Mouse (Mus musculus): ENCODE results near the gene Bloc1s6. TPM values are rescaled to one million over a fixed set of nuclear protein-coding genes. Genes with fewer than 3 reads are reported as not detected.

Gene Bloc1s6
- polyA plus RNA-seq, 1 experiment from 2014 or later, result 50.9 TPM

DNA sequence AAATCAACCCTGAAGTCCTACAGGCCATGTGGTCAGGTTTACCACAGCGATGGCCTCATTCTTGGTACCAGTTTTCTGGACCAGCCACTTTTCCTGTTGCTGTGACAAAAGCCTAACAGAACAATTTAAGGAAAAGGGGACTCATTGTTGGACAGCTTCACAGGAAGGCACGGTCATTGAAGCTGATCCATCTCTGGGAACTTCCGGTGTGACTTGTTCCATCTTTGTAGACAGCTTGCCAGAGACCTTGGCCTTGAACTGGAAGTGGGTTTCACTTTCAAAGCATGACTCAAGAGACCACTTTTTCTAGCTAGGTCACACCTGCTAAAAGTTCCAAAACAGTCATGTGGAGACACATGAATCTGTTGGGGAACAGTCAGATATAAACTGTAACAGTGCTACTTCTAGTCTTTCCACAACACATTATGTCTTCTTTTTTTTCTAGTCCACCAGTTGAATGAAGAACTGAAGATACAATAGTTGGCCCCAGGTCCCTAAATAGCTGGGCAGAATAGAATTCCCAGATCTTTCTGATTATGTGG, 21.9 kb upstream of the Bloc1s6 start:
- ATAC-seq (ENCODE audit: insufficient number of reproducible peaks, insufficient read depth, low FRiP score, low TSS enrichment, low read depth), result no peak
- H3K4me1 ChIP-seq, result no peaks in the 10 kb centered on the region
- 81% methylated on average over 3 of the region's 3 CpGs for WGBS

DNA sequence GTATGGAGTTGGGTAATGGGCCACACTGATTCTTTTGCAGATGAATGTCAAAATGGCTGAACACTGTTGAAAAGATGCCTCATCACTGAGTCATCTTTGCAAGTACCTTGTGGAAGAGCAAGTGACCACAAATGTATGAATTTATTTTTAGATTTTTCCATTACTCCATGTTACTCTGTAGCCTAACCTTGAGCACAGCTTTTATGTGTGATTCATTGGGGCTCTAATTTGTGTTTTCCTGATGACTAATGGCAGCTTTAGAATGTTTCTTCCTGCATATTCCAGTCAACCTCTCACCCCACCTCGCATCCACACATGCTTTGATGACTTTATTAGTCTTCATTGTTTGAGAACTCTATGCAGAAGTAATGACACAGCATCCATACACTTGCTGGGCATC, 19.1 kb upstream of the Bloc1s6 start:
- whole genome bisulfite sequencing, result 70% methylated on average over 1 of the region's 1 CpGs
- H3K4me1 ChIP-seq, result no peaks in the 10 kb centered on the region
- H3K4me2 ChIP-seq, result no peak overlapping the region
- H3K4me3 ChIP-seq, result no peak overlapping the region
- no peak for ATAC-seq (ENCODE audit: insufficient number of reproducible peaks, insufficient read depth, low FRiP score, low TSS enrichment, low read depth)
- H3K9me3 ChIP-seq, result no peaks in the 10 kb centered on the region
- no peaks in the 10 kb centered on the region for H3K36me3 ChIP-seq
- no peak overlapping the region for H3K9ac ChIP-seq
- H3K27me3 ChIP-seq, result no peaks in the 10 kb centered on the region
- no peak overlapping the region for H3K27ac ChIP-seq

More for the DNA sequence above, 21.9 kb upstream of the Bloc1s6 start:
- no peaks in the 10 kb centered on the region for H3K9me3 ChIP-seq
- H3K36me3 ChIP-seq, result no peaks in the 10 kb centered on the region
- H3K4me2 ChIP-seq, result no peak overlapping the region
- H3K27me3 ChIP-seq, result no peaks in the 10 kb centered on the region
- no peak overlapping the region for H3K27ac ChIP-seq
- H3K4me3 ChIP-seq, result no peak overlapping the region
- no peak overlapping the region for H3K9ac ChIP-seq

DNA sequence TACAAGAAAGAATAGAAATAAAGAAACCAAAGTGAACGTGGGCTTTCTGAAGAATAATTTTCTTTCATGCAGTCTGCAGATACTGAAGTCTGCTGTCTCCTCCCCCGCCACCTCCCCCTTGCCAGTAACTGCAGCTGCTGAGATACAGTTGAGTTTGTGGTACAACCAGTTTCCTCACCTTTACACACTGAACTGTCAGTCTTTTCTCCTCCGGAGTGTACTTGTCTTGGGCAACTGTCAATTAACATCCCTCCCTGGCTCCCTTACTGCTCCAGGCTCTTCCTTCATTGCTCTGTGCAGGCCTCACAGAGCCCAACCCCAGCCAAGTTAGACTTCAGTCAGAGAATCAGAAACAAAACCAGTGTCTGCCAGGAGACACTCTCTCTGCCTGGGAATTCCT, 17.7 kb upstream of the Bloc1s6 start:
- 59% methylated on average over 3 of the region's 3 CpGs for WGBS
- H3K27ac ChIP-seq, result no peak overlapping the region
- no peaks in the 10 kb centered on the region for H3K36me3 ChIP-seq
- ATAC-seq (ENCODE audit: insufficient number of reproducible peaks, insufficient read depth, low FRiP score, low TSS enrichment, low read depth), result no peak
- H3K4me3 ChIP-seq, result no peak overlapping the region
- no peak overlapping the region for H3K9ac ChIP-seq
- H3K27me3 ChIP-seq, result no peaks in the 10 kb centered on the region
- H3K4me2 ChIP-seq, result no peak overlapping the region
- no peaks in the 10 kb centered on the region for H3K9me3 ChIP-seq
- no peaks in the 10 kb centered on the region for H3K4me1 ChIP-seq

DNA sequence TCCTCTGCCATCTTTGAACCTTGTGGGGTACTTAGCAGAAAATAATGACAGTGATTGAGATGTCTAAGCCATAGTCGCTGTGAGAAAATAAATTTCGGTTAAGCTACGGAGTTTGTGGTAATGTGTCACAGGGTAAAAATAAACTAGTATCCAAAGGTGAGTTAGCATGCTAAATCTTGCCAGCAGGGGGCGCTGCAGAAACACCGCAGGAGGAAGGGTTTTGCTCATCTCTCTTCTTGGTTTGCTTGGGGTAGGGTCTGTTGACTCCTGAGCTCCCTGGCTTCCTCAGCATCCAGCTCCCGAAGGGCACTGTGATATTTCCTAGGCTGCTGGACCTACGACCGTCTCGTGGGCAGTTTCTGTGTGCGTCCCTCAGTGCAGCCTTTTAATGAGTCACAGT, 12.7 kb upstream of the Bloc1s6 start:
- Histone ChIP-seq H3K4me1 (no peaks in the 10 kb centered on the region), H3K9me3 (no peaks in the 10 kb centered on the region), H3K27me3 (no peaks in the 10 kb centered on the region; the same call in 1 of the 2 replicates), H3K4me3 (no peak overlapping the region), H3K9ac (no peak overlapping the region), H3K27ac (no peak overlapping the region), H3K4me2 (no peak overlapping the region), H3K36me3 (no peaks in the 10 kb centered on the region)
- no peak for ATAC-seq (ENCODE audit: insufficient number of reproducible peaks, insufficient read depth, low FRiP score, low TSS enrichment, low read depth)
- WGBS, result 59% methylated on average over 10 of the region's 10 CpGs

DNA sequence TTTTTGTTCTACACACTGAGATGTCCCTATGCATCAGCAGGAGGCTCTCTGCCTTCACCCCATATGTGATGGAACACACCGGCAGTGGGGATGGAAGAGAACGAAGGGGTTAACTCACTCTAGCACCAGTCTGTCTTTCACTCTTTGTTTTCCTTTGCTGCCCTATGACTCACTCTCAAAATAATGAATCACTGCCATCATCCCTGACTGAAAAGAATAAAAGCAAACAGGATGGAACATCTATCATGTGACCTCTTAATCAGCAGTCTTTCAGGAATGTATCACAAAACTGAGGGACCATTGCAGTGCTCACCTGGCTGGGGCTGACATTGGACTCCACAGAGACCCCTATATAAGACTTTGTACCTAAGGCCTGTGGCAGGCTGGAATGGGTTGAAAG, 6.8 kb upstream of the Bloc1s6 start:
- no peak for ATAC-seq (ENCODE audit: insufficient number of reproducible peaks, insufficient read depth, low FRiP score, low TSS enrichment, low read depth)
- Histone ChIP-seq H3K4me3 (no peak overlapping the region), H3K9ac (no peak overlapping the region), H3K36me3 (no peaks in the 10 kb centered on the region), H3K4me1 (no peaks in the 10 kb centered on the region), H3K27me3 (peaks cover 26% of the 10 kb centered on the region), H3K4me2 (no peak overlapping the region), H3K27ac (no peak overlapping the region), H3K9me3 (no peaks in the 10 kb centered on the region)
- 76% methylated on average over 2 of the region's 2 CpGs for WGBS

DNA sequence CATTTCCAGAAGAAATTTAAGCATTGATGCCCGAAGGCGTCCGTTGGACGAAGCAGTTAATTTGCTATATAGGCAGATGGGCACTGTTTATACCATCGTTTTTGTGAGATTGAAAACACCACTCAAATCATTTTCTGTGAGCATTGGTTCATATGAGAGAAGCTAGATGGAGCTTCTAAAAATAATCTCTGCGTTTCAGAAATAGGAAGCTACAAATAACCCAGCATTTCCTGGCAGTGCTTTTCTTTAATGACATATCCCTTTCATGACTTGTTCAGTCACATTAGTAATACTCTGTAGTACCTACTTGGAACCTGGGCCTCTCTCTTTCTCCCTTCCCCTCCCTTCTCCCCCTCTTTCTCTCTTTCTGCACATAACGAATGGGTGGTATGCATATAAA, 720 bp downstream of the Bloc1s6 start:
- no peak for ATAC-seq (ENCODE audit: insufficient number of reproducible peaks, insufficient read depth, low FRiP score, low TSS enrichment, low read depth)
- Histone ChIP-seq H3K9me3 (no peaks in the 10 kb centered on the region), H3K36me3 (peaks cover 7% of the 10 kb centered on the region), H3K27ac (0 out of 2 replicates have a peak overlapping the region, but pooled peaks have one; percentile 96), H3K27me3 (peaks cover 15% of the 10 kb centered on the region), H3K4me2 (peak overlapping the region; percentile 69), H3K4me3 (peak overlapping the region; percentile 92), H3K4me1 (peaks cover 8% of the 10 kb centered on the region), H3K9ac (peak overlapping the region; percentile 95)
- 24% methylated on average over 7 of the region's 7 CpGs for WGBS

DNA sequence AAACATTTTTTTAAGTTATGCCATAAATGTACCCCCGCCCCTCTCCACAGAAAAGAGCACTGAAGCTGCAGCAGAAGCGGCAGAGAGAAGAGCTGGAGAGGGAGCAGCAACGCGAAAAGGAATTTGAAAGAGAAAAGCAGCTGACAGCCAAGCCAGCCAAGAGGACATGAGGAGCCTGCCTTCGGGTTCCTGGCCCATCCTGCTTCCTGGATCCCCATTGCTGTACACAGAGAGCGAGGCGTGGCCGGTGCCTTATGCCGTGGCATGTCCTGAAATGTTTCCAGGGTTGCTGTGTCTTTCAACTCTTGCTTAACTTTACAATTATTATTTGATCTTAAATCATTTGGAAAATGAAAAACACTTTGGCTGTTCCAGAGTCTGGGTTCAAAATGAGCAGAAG, 8.2 kb downstream of the Bloc1s6 start:
- no peak overlapping the region for H3K4me3 ChIP-seq
- H3K36me3 ChIP-seq, result peaks cover 49% of the 10 kb centered on the region
- 85% methylated on average over 9 of the region's 9 CpGs for WGBS
- no peaks in the 10 kb centered on the region for H3K4me1 ChIP-seq
- no peak overlapping the region for H3K9ac ChIP-seq
- no peaks in the 10 kb centered on the region for H3K9me3 ChIP-seq
- no peaks in the 10 kb centered on the region for H3K27me3 ChIP-seq
- H3K27ac ChIP-seq, result no peak overlapping the region
- ATAC-seq (ENCODE audit: insufficient number of reproducible peaks, insufficient read depth, low FRiP score, low TSS enrichment, low read depth), result no peak
- no peak overlapping the region for H3K4me2 ChIP-seq

DNA sequence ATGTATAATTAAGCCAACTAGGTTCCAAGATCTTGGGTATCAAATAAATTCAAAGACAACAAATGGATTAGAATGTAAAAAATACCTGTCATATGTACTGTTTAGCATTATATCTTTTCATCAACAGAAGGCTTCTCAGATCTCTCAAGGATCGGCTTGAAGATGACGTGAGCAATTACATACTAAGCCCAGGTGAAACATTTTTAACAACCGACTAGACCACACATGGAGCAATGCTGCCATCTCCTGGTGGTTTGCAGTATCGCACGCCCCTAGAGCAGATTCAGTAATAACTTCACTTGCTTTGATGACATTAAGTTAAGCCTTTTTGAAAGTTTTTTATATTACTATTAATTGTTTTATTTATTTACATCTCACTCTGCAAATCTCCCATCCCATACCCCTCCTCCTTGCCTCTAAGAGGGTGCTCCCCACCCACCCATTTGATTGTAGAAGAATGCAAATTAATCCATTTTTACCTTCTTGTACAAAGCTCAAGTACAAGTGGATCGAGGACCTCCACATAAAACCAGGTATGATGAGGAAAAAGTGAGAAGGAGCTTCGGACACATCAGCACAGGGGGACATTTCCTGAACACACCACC, 15.5 kb downstream of the Bloc1s6 start:
- peaks cover 6% of the 10 kb centered on the region; the same call in 1 of the 2 replicates for H3K36me3 ChIP-seq
- no peaks in the 10 kb centered on the region for H3K9me3 ChIP-seq
- H3K27me3 ChIP-seq, result no peaks in the 10 kb centered on the region
- H3K4me1 ChIP-seq, result 0 out of 2 replicates have a peak, but pooled peaks cover 4% of the 10 kb centered on the region
- H3K9ac ChIP-seq, result no peak overlapping the region
- H3K27ac ChIP-seq, result no peak overlapping the region
- WGBS, result 15% methylated on average over 7 of the region's 7 CpGs
- H3K4me2 ChIP-seq, result no peak overlapping the region
- H3K4me3 ChIP-seq, result no peak overlapping the region
- no peak for ATAC-seq (ENCODE audit: insufficient number of reproducible peaks, insufficient read depth, low FRiP score, low TSS enrichment, low read depth)

DNA sequence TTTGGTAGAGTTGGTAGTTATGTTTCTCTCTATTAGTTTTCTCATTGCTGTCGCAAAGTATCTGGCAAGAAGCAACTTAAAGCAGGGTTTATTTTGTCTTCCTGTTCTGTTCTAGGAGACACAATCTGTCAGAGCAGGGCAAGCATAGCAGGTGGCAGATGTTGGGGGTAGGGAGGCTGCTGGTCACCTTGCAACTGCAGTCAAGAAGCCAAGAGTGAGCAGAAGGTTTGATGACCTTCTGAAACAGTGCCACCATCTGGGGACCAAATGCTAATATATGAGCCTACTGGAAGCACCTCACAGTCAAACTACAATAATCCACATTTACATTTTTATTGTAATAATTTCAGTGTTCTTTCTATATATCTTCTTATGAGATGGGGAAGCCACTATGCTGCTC, 21.5 kb downstream of the Bloc1s6 start:
- H3K27ac ChIP-seq, result no peak overlapping the region
- no peaks in the 10 kb centered on the region for H3K36me3 ChIP-seq
- H3K4me3 ChIP-seq, result no peak overlapping the region
- H3K4me1 ChIP-seq, result peaks cover 4% of the 10 kb centered on the region
- WGBS, result 100% methylated on average over 1 of the region's 1 CpGs
- no peak overlapping the region for H3K4me2 ChIP-seq
- ATAC-seq (ENCODE audit: insufficient number of reproducible peaks, insufficient read depth, low FRiP score, low TSS enrichment, low read depth), result no peak
- H3K27me3 ChIP-seq, result peaks cover 21% of the 10 kb centered on the region
- H3K9me3 ChIP-seq, result no peaks in the 10 kb centered on the region
- H3K9ac ChIP-seq, result no peak overlapping the region

DNA sequence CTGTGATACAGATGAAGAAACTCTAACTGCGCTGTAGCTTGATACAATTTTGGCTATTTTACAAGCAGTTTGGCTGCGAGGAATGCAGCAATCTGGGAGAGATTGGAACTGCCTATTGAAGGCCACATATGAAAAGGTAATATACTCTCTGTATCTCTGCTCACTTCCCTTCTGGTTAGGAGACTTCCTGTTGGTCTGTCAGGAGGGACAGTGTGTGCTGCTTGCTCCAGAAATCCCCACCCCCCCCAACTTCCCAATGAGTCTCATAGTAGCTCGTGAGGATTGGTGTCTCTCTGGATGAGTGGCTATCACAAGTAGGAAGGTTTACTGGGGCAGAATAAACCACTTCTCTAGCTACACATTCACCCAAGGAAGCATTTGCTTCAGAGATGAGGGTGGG, 24.7 kb downstream of the Bloc1s6 start:
- H3K4me1 ChIP-seq, result peaks cover 9% of the 10 kb centered on the region
- WGBS, result 60% methylated on average over 3 of the region's 3 CpGs
- peaks cover 43% of the 10 kb centered on the region for H3K27me3 ChIP-seq
- no peaks in the 10 kb centered on the region for H3K36me3 ChIP-seq
- H3K27ac ChIP-seq, result no peak overlapping the region
- no peaks in the 10 kb centered on the region for H3K9me3 ChIP-seq
- no peak overlapping the region for H3K9ac ChIP-seq
- no peak overlapping the region for H3K4me2 ChIP-seq
- no peak for ATAC-seq (ENCODE audit: insufficient number of reproducible peaks, insufficient read depth, low FRiP score, low TSS enrichment, low read depth)
- no peak overlapping the region for H3K4me3 ChIP-seq

DNA sequence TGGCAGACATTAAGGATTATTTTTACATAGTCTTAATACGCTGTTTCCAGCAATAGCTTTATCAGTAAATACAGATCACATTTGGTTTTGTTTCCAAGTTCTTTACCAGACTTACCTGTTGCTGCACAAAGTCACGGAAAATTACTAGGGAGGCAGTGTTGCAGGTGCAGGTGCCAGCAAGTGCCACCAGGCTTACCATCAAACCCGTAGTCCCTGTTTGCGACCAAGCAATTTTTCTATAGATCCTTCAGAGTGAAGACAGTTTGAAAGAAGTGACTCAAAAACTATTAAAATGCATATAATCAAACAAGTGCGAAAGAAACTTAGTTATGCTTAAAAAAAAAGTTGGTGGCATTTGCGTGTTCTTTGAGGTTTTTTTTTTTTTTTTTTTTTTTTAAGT, 26.2 kb downstream of the Bloc1s6 start:
- peak overlapping the region; percentile 47; the same call in 1 of the 2 replicates for H3K4me3 ChIP-seq
- 43% methylated on average over 6 of the region's 6 CpGs for WGBS
- ATAC-seq (ENCODE audit: insufficient number of reproducible peaks, insufficient read depth, low FRiP score, low TSS enrichment, low read depth), result no peak

DNA sequence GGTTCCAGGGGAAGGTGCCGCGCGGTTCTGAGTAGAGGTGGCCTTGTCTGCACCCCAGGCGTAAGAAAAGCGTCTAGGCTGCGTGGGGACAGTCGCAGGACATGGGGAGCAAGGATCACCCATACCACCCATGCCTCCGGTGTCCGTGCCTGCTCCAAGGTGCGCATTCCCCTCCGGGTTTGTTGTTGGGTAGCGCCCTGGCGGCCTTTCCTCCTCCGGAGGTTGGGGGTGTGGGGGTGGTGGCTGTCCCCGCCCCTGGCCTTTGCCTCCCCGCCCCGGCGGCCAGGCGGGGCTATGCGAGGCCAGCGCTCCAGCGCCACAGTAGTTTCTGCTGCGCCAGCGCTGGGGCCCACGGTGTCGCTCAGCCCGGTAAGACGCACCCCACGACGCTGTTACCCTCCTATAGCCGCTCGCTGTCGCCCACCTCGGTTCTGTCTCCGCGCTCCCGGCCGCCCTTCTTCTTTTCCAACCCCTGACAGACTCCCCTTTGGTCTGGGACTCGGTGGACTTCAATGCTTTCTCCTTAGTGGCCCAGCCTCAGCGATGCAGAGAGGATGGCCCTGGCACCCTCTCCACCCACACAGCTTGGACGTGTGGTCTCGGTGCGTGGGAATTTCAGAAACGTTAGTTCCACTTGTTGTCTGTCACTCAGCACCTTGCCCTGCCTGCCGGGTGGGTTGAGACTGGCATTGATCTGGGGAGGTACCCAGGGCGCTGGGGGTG, 26.9 kb downstream of the Bloc1s6 start, which contains the start of gene Sqor:
Gene Sqor (plus strand): TSS at position 167 of the 723 bp plus-strand sequence.
- peak; percentile 20; the same call in 1 of the 2 replicates for ATAC-seq (ENCODE audit: insufficient number of reproducible peaks, insufficient read depth, low FRiP score, low TSS enrichment, low read depth)
- peak within 1 kb of the TSS; percentile 68 for H3K9ac ChIP-seq
- no peaks in the 10 kb centered on the region for H3K36me3 ChIP-seq
- peak within 1 kb of the TSS; percentile 47 for H3K4me3 ChIP-seq
- H3K9me3 ChIP-seq, result no peaks in the 10 kb centered on the region
- H3K4me2 ChIP-seq, result peak within 1 kb of the TSS; percentile 89
- 2% methylated on average over 46 of the region's 46 CpGs for WGBS
- H3K4me1 ChIP-seq, result peaks cover 9% of the 10 kb centered on the region
- H3K27me3 ChIP-seq, result peaks cover 43% of the 10 kb centered on the region
- H3K27ac ChIP-seq, result no peak within 1 kb of the TSS

More for the DNA sequence above, 26.2 kb downstream of the Bloc1s6 start:
- no peak overlapping the region for H3K9ac ChIP-seq
- H3K27ac ChIP-seq, result no peak overlapping the region
- H3K9me3 ChIP-seq, result no peaks in the 10 kb centered on the region
- H3K4me2 ChIP-seq, result peak overlapping the region; percentile 89
- peaks cover 9% of the 10 kb centered on the region for H3K4me1 ChIP-seq
- peaks cover 43% of the 10 kb centered on the region for H3K27me3 ChIP-seq
- H3K36me3 ChIP-seq, result no peaks in the 10 kb centered on the region

All from embryonic facial prominence, embryonic 13.5 days (tissue).